Mouse (Mus musculus) small intestine, adult 2 months (tissue): ENCODE data around the gene Pou2f1.

Experiments
- CTCF ChIP-seq: fragments of 200-500 bp; IDR thresholded peaks from 2 replicates; pipeline ENCODE4 v1.5.1; 2012; ENCODE audit warnings: low read depth, mild to moderate bottlenecking, control low read depth, inconsistent platforms, low read length, moderate library complexity, mixed read lengths; ENCODE audit not compliant: insufficient replicate concordance, insufficient read length; ENCODE audit errors: extremely low read depth
- POLR2A ChIP-seq: fragments of 200-500 bp; IDR thresholded peaks from 2 replicates; pipeline ENCODE4 v1.6.1; 2012; ENCODE audit warnings: low read depth, mild to moderate bottlenecking, control low read depth, inconsistent platforms, low read length, moderate library complexity

- TF ChIP-seq CTCF: no peak
- TF ChIP-seq POLR2A: no peak
Measured at GRCm38 (mm10) chr1:165840548-165841230, 161.8 kb downstream of the Pou2f1 start.
